Comparison of ENCODE assay signal across 21 mouse cellular contexts in the genomic region with DNA sequence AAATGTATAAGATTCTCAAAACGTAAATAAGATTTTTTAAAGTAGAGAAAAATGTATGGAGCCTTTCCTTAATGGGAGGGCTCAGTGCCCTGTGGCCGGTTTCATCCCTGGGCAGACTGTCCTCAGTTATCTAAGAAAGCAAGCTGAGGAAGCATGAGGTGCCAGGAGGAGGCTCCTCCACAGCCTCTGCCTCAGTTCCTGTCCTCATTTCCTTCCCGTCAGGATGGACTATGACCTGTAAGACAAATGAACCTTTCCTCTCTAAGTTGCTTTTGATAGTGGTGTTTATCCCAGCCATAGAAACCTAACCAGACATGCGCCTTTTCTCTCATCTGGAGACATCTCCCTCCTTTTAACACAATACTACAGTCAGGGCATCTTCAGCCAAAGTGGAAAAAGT. TPM values are rescaled to one million over a fixed set of nuclear protein-coding genes. Genes with fewer than 3 reads are reported as not detected.
DNase-seq lines count a peak whose midpoint lies in the region; ATAC-seq and TF ChIP-seq lines count a peak whose summit lies in the region.
"Had no signal": no experiment of that assay in that cellular context is flagged by ENCODE, and none has a peak within 500 bp of the region (broad histone marks: within the 10 kb centered on the region; RNA-seq: fewer than 3 reads in every experiment).

No protein-coding gene starts in this region.

- H3K36me3 ChIP-seq in heart, embryonic 12.5 days = peaks cover 48% of the 10 kb centered on the region
- H3K36me3 ChIP-seq in kidney, adult 2 months (ENCODE audit: control insufficient read depth, insufficient read depth, low read length) = no peaks in the 10 kb centered on the region
- H3K36me3 ChIP-seq in lung, postnatal 0 days (ENCODE audit: insufficient read depth, low read length) = 0 out of 2 replicates have a peak, but pooled peaks cover 15% of the 10 kb centered on the region
- H3K36me3 ChIP-seq in kidney, postnatal 0 days (ENCODE audit: insufficient read depth, low read length) = peaks cover 27% of the 10 kb centered on the region
- H3K36me3 ChIP-seq: neural tube, embryonic 13.5 days had no signal

- no peak overlapping the region for H3K4me3 ChIP-seq in heart, embryonic 12.5 days
- no peak overlapping the region for H3K4me3 ChIP-seq in kidney, adult 2 months (ENCODE audit: insufficient read depth, low read depth, low read length)
- no peak overlapping the region for H3K4me3 ChIP-seq in lung, postnatal 0 days (ENCODE audit: low read depth, low read length)
- no peak overlapping the region for H3K4me3 ChIP-seq in kidney, postnatal 0 days (replicated peaks; ENCODE audit: low read depth, low read length)
- H3K4me3 ChIP-seq: forebrain, embryonic 10.5 days; layer of hippocampus, adult 2 months; neural tube, embryonic 13.5 days had no signal

- no peak for DNase-seq in heart, postnatal 36 days
- DNase-seq in kidney, adult 2 months = peak; percentile 68
- no peak for DNase-seq in kidney, postnatal 4 days
- DNase-seq in lung, postnatal 0 days (ENCODE audit: low spot score) = peak; percentile 36
- no peak for DNase-seq in lung, adult 18-20 months
- DNase-seq in kidney, postnatal 0 days (ENCODE audit: low spot score) = no peak
- no peak for DNase-seq in thymus, postnatal 0 days (ENCODE audit: low spot score)
- DNase-seq: B cell, adult 2 months; cerebellum, adult 18-20 months; cerebellum, postnatal 25 days; embryo, embryonic 11 days; forebrain, postnatal 0 days; lung, embryonic 14.5 days; midbrain, embryonic 14.5 days; right cerebral cortex, adult 18-20 months; thymus, postnatal 4 days had no signal

- H3K4me2 ChIP-seq in heart, embryonic 12.5 days = no peak overlapping the region
- no peak overlapping the region for H3K4me2 ChIP-seq in lung, postnatal 0 days (replicated peaks; ENCODE audit: low read depth, low read length)
- H3K4me2 ChIP-seq in kidney, postnatal 0 days (ENCODE audit: low read length) = no peak overlapping the region
- H3K4me2 ChIP-seq: lung, embryonic 14.5 days; neural tube, embryonic 13.5 days had no signal

- TF ChIP-seq CTCF in kidney, adult 2 months (conservative IDR thresholded peaks at IDR 0.05; ENCODE audit: insufficient read depth, insufficient read length, low read depth, low read length) = no peak
- TF ChIP-seq CTCF in lung, postnatal 0 days (IDR thresholded peaks at IDR 0.05) = no peak
- TF ChIP-seq CTCF in kidney, postnatal 0 days (IDR thresholded peaks at IDR 0.05; ENCODE audit: low read depth) = no peak

- H3K27ac ChIP-seq in heart, embryonic 12.5 days (ENCODE audit: poor library complexity, severe bottlenecking) = peak overlapping the region; percentile 49
- H3K27ac ChIP-seq in kidney, adult 2 months (ENCODE audit: insufficient read depth, low read depth, low read length) = peak overlapping the region; percentile 54
- H3K27ac ChIP-seq in lung, postnatal 0 days (ENCODE audit: low read length) = 0 out of 2 replicates have a peak overlapping the region, but pooled peaks have one; percentile 14
- peak overlapping the region; percentile 57 for H3K27ac ChIP-seq in kidney, postnatal 0 days
- H3K27ac ChIP-seq: forebrain, embryonic 10.5 days; layer of hippocampus, adult 2 months; neural tube, embryonic 13.5 days had no signal

- peaks cover 41% of the 10 kb centered on the region for H3K4me1 ChIP-seq in heart, embryonic 12.5 days (replicated peaks)
- H3K4me1 ChIP-seq in kidney, adult 2 months (ENCODE audit: control insufficient read depth, insufficient read depth, low read length) = peaks cover 20% of the 10 kb centered on the region; the same call in 1 of the 2 replicates
- no peaks in the 10 kb centered on the region for H3K4me1 ChIP-seq in lung, postnatal 0 days (ENCODE audit: insufficient read depth, low read depth, low read length)
- peaks cover 12% of the 10 kb centered on the region; the same call in 1 of the 2 replicates for H3K4me1 ChIP-seq in kidney, postnatal 0 days (replicated peaks; ENCODE audit: insufficient read depth, low read length)

- TF ChIP-seq EP300 in lung, postnatal 0 days (IDR thresholded peaks at IDR 0.05) = peak; percentile 60

- 79% methylated on average over 4 of the region's 4 CpGs for WGBS in heart, embryonic 12.5 days
- WGBS in kidney, adult 2 months = 63% methylated on average over 4 of the region's 4 CpGs
- WGBS in lung, postnatal 0 days = 77% methylated on average over 4 of the region's 4 CpGs
- WGBS in kidney, postnatal 0 days = 70% methylated on average over 4 of the region's 4 CpGs

- no peak for TF ChIP-seq POLR2A in kidney, adult 2 months (IDR thresholded peaks at IDR 0.05; ENCODE audit: low read depth, low read length)

- H3K27me3 ChIP-seq in heart, embryonic 12.5 days (replicated peaks) = no peaks in the 10 kb centered on the region
- no peaks in the 10 kb centered on the region for H3K27me3 ChIP-seq in kidney, adult 2 months (replicated peaks; ENCODE audit: control insufficient read depth, insufficient read depth, low read length)
- H3K27me3 ChIP-seq in lung, postnatal 0 days (replicated peaks; ENCODE audit: insufficient read depth, low read length) = no peaks in the 10 kb centered on the region
- H3K27me3 ChIP-seq in kidney, postnatal 0 days (ENCODE audit: insufficient read depth, low read length) = no peaks in the 10 kb centered on the region
- H3K27me3 ChIP-seq: neural tube, embryonic 13.5 days had no signal

- H3K9ac ChIP-seq in heart, embryonic 12.5 days = no peak overlapping the region
- H3K9ac ChIP-seq in lung, postnatal 0 days (replicated peaks; ENCODE audit: low read depth) = no peak overlapping the region
- no peak overlapping the region for H3K9ac ChIP-seq in kidney, postnatal 0 days (ENCODE audit: low read depth, low read length)
- H3K9ac ChIP-seq: forebrain, postnatal 0 days; lung, embryonic 14.5 days; neural tube, embryonic 13.5 days had no signal

- ATAC-seq in heart, embryonic 12.5 days (ENCODE audit: insufficient number of reproducible peaks, low FRiP score) = no peak
- ATAC-seq in lung, postnatal 0 days = peak; percentile 56
- ATAC-seq in kidney, postnatal 0 days (replicated peaks; ENCODE audit: low FRiP score, low read depth) = no peak
- ATAC-seq: forebrain, postnatal 0 days had no signal

- intact Hi-C loops in heart, postnatal 36 days (cut with DNase I) = no loop called here

- H3K9me3 ChIP-seq in heart, embryonic 12.5 days (replicated peaks) = no peaks in the 10 kb centered on the region
- H3K9me3 ChIP-seq in lung, postnatal 0 days (ENCODE audit: low read length) = no peaks in the 10 kb centered on the region
- no peaks in the 10 kb centered on the region for H3K9me3 ChIP-seq in kidney, postnatal 0 days (replicated peaks; ENCODE audit: low read length)
- H3K9me3 ChIP-seq: forebrain, embryonic 10.5 days; megakaryocyte, embryonic 14.5 days; neural tube, embryonic 13.5 days had no signal

RNA-seq across cellular contexts. Expression of a gene that starts 41.0 kb away (rescaled TPM):
- polyA plus RNA-seq in heart, embryonic 12.5 days (2016; fragmentation: Nextera tagmentation; extraction: Ambion mirVana) = 3.3 and 4.2 TPM in 2 replicates
- total RNA-seq in heart, postnatal 36 days (2021) = 10 to 100 TPM; 51.3 to 60.3 TPM
- polyA plus RNA-seq in kidney, adult 2 months (2012; rRNA removed) = 33.9 and 34.2 TPM in 2 replicates
- polyA plus RNA-seq in lung, postnatal 0 days (2015; fragmentation: Nextera tagmentation; extraction: Ambion mirVana) = 4.1 and 5.1 TPM in 2 replicates
- polyA plus RNA-seq in kidney, postnatal 0 days (2015; fragmentation: Nextera tagmentation; extraction: Ambion mirVana) = 3.3 and 3.5 TPM in 2 replicates
- polyA plus RNA-seq in thymus, postnatal 0 days (2015; fragmentation: Nextera tagmentation; extraction: Ambion mirVana) = 1.6 and 2.1 TPM in 2 replicates

Comparison
In these comparisons a context has a peak if more than half of its experiments do, and no peak if none do; other contexts are left out.
1. DNase-seq: peak in kidney, adult 2 months (single experiment) and lung, postnatal 0 days (single experiment); none in heart, postnatal 36 days (0 of 2), kidney, postnatal 4 days (0 of 2), lung, adult 18-20 months (0 of 2), kidney, postnatal 0 days (single experiment) and thymus, postnatal 0 days (single experiment).
2. Peak in every context shown above with its lines, with median percentiles within 50 percentile points of each other: H3K27ac ChIP-seq.